Mouse (Mus musculus) hindbrain, embryonic 16.5 days (tissue): ENCODE measurements around the gene Hira. TPM values are rescaled to one million over a fixed set of nuclear protein-coding genes. Genes with fewer than 3 reads are reported as not detected.

ENCODE experiments used
- polyA plus RNA-seq: library from polyadenylated mRNA; unstranded; fragments of >200 nt; fragmentation: Nextera tagmentation; extraction: Ambion mirVana; gene quantifications from 2 replicates; pipeline ENCODE4 v1.2.1, GENCODE M21; 2015

The Hira gene
- polyA plus RNA-seq, 1 experiment from 2014 or later: 13.4 TPM

Other genes with a start within 250 kb of the Hira start
- gene Sept5, start 247.1 kb upstream of the Hira start, polyA plus RNA-seq: 230 and 249 TPM in 2 replicates
- gene Cldn5, start 100.2 kb upstream of the Hira start, polyA plus RNA-seq: 124 and 125 TPM in 2 replicates
- gene Ufd1, start 65.3 kb upstream of the Hira start, polyA plus RNA-seq: 100 and 104 TPM in 2 replicates
- 9.6 and 10.7 TPM in 2 replicates for gene Cdc45, start 65.0 kb upstream of the Hira start, polyA plus RNA-seq
- gene 2510002D24Rik, start 40.5 kb upstream of the Hira start, polyA plus RNA-seq: 46.0 and 49.1 TPM in 2 replicates
- not detected in 2 replicates for gene Gm28539, start 40.5 kb upstream of the Hira start, polyA plus RNA-seq
- gene Mrpl40, start 175 bp upstream of the Hira start, polyA plus RNA-seq: 75.2 and 79.1 TPM in 2 replicates